ENCODE assay signal across 8 mouse cellular contexts in genomic region chr1:63175853-63176252, GRCm38 (mm10). TPM values are rescaled to one million over a fixed set of nuclear protein-coding genes. Genes with fewer than 3 reads are reported as not detected.
DNase-seq lines count a peak whose midpoint lies in the region; ATAC-seq and TF ChIP-seq lines count a peak whose summit lies in the region.

No protein-coding gene starts in this region.

- no peak for DNase-seq in left cerebral cortex, adult 2 months (ENCODE audit: extremely low spot score in 1 of 2, low spot score in 2 of 2)
- DNase-seq in left cerebral cortex, adult 11 months (ENCODE audit: low spot score), result no peak
- peak; percentile 34 for DNase-seq in c-Kit-negative CD71-positive TER-119-positive erythroid progenitor cells, embryonic 14.5 days (ENCODE audit: low read depth, low spot score)
- DNase-seq in heart, postnatal 0 days (ENCODE audit: low spot score), result no peak
- DNase-seq in liver, embryonic 14.5 days (ENCODE audit: low read depth in 3 of 3, low spot score in 3 of 3), result peak in 1 of 3 experiments; percentile 37
- DNase-seq in testis, postnatal 10 days (ENCODE audit: low spot score), result peak; percentile 46
- no peak for DNase-seq in frontal cortex, postnatal 14 days (ENCODE audit: low spot score in 2 of 2)

- H3K27me3 ChIP-seq in heart, postnatal 0 days (ENCODE audit: control insufficient read depth, insufficient read depth, low read length), result no peaks in the 10 kb centered on the region
- H3K27me3 ChIP-seq in liver, embryonic 14.5 days (ENCODE audit: control insufficient read depth, insufficient read depth, low read length), result no peaks in the 10 kb centered on the region

- H3K4me2 ChIP-seq in heart, postnatal 0 days (ENCODE audit: low read depth, low read length), result peak overlapping the region; percentile 91
- H3K4me2 ChIP-seq in liver, embryonic 14.5 days (ENCODE audit: low read depth), result peak overlapping the region; percentile 84

- intact Hi-C loops in left cerebral cortex, adult 2 months (cut with DNase I), result loop anchor here (2.0 kb wide), 2 partner anchors 61 to 271 kb away; partner anchors contain the start of gene Ino80d

- no peak for TF ChIP-seq EP300 in heart, postnatal 0 days (IDR thresholded peaks at IDR 0.05; ENCODE audit: low read depth)
- no peak for TF ChIP-seq EP300 in liver, embryonic 14.5 days (IDR thresholded peaks at IDR 0.05; ENCODE audit: low read depth)

- 3% methylated on average over 11 of the region's 11 CpGs for WGBS in heart, postnatal 0 days
- 3% methylated on average over 11 of the region's 11 CpGs for WGBS in liver, embryonic 14.5 days (ENCODE audit: insufficient replicate concordance)

- peak overlapping the region; percentile 84 for H3K9ac ChIP-seq in heart, postnatal 0 days (replicated peaks; ENCODE audit: low read depth, low read length)
- peak overlapping the region; percentile 98 for H3K9ac ChIP-seq in liver, embryonic 14.5 days (replicated peaks)

- peak overlapping the region; percentile 99 for H3K27ac ChIP-seq in left cerebral cortex, adult 2 months
- H3K27ac ChIP-seq in heart, postnatal 0 days (ENCODE audit: low read depth), result peak overlapping the region; percentile 94
- peak overlapping the region; percentile 80 for H3K27ac ChIP-seq in liver, embryonic 14.5 days

- peak overlapping the region; percentile 77 for H3K4me3 ChIP-seq in left cerebral cortex, adult 2 months
- peak overlapping the region; percentile 99 for H3K4me3 ChIP-seq in heart, postnatal 0 days (ENCODE audit: low read depth, low read length)
- H3K4me3 ChIP-seq in liver, embryonic 14.5 days (ENCODE audit: insufficient read depth in 1 of 2, low read depth in 2 of 2, low read length in 2 of 2), result peak overlapping the region; percentile 96 to 98

- TF ChIP-seq CTCF in left cerebral cortex, adult 2 months (IDR thresholded peaks at IDR 0.05), result no peak
- no peak for TF ChIP-seq CTCF in heart, postnatal 0 days (IDR thresholded peaks at IDR 0.05; ENCODE audit: low read depth)
- no peak for TF ChIP-seq CTCF in liver, embryonic 14.5 days (IDR thresholded peaks at IDR 0.05; ENCODE audit: low read depth)

- peaks cover 34% of the 10 kb centered on the region for H3K36me3 ChIP-seq in heart, postnatal 0 days (replicated peaks; ENCODE audit: control insufficient read depth, insufficient read depth, low read length)
- peaks cover 35% of the 10 kb centered on the region for H3K36me3 ChIP-seq in liver, embryonic 14.5 days (replicated peaks; ENCODE audit: control insufficient read depth, insufficient read depth, low read depth)

- no peak for ATAC-seq in heart, postnatal 0 days (ENCODE audit: insufficient read depth, low read depth)
- ATAC-seq in liver, embryonic 14.5 days (ENCODE audit: insufficient read depth), result no peak
- ATAC-seq in activated CD4-positive, CD25-positive, alpha-beta regulatory T cell, adult 4 months, result no peak

- peaks cover 20% of the 10 kb centered on the region for H3K4me1 ChIP-seq in heart, postnatal 0 days (ENCODE audit: control insufficient read depth, insufficient read depth)
- peaks cover 10 to 22% of the 10 kb centered on the region in 2 experiments for H3K4me1 ChIP-seq in liver, embryonic 14.5 days (replicated peaks; ENCODE audit: control insufficient read depth in 2 of 2, insufficient read depth in 2 of 2, low read length in 1 of 2)

- no peaks in the 10 kb centered on the region for H3K9me3 ChIP-seq in heart, postnatal 0 days (replicated peaks; ENCODE audit: control insufficient read depth, low read length)
- no peaks in the 10 kb centered on the region for H3K9me3 ChIP-seq in liver, embryonic 14.5 days (ENCODE audit: control insufficient read depth, low read length)

RNA-seq across cellular contexts. Expression of gene Eef1b2, which starts 0.8 kb away (rescaled TPM):
- 100 to 1,000 TPM; 327 to 339 TPM for total RNA-seq in left cerebral cortex, adult 2 months (2021)
- 291 and 359 TPM in 2 replicates for total RNA-seq in heart, postnatal 0 days (2014; rRNA removed; ENCODE audit: low replicate concordance)
- 227 and 235 TPM in 2 replicates for polyA plus RNA-seq in heart, postnatal 0 days (2015; fragmentation: Nextera tagmentation; extraction: Ambion mirVana)
- 383 and 523 TPM in 2 replicates for polyA plus RNA-seq in liver, embryonic 14.5 days (2012; rRNA removed)
- polyA plus RNA-seq in liver, embryonic 14.5 days (2014; fragmentation: Nextera tagmentation; extraction: Ambion mirVana), result 382 TPM in 2 replicates
- 1,000 to 10,000 TPM; 1,216 to 1,318 TPM for polyA plus RNA-seq in activated CD4-positive, CD25-positive, alpha-beta regulatory T cell, adult 4 months (2017; shearing (Covaris generic))

RNA-seq across cellular contexts. Expression of gene Ndufs1, which starts 0.8 kb away (rescaled TPM):
- total RNA-seq in left cerebral cortex, adult 2 months (2021), result 100 to 1,000 TPM; 146 to 157 TPM
- total RNA-seq in heart, postnatal 0 days (2014; rRNA removed; ENCODE audit: low replicate concordance), result 359 and 491 TPM in 2 replicates
- polyA plus RNA-seq in heart, postnatal 0 days (2015; fragmentation: Nextera tagmentation; extraction: Ambion mirVana), result 561 and 591 TPM in 2 replicates
- polyA plus RNA-seq in liver, embryonic 14.5 days (2012; rRNA removed), result 38.2 and 57.9 TPM in 2 replicates
- polyA plus RNA-seq in liver, embryonic 14.5 days (2014; fragmentation: Nextera tagmentation; extraction: Ambion mirVana), result 108 and 122 TPM in 2 replicates
- 100 to 1,000 TPM; 105 to 118 TPM for polyA plus RNA-seq in activated CD4-positive, CD25-positive, alpha-beta regulatory T cell, adult 4 months (2017; shearing (Covaris generic))

RNA-seq across cellular contexts. Expression of gene Gpr1, which starts 38.5 kb away (rescaled TPM):
- total RNA-seq in left cerebral cortex, adult 2 months (2021), result under 1 TPM; 0.58 to 0.81 TPM
- total RNA-seq in heart, postnatal 0 days (2014; rRNA removed; ENCODE audit: low replicate concordance), result not detected in 2 replicates
- polyA plus RNA-seq in heart, postnatal 0 days (2015; fragmentation: Nextera tagmentation; extraction: Ambion mirVana), result 0.10 TPM in 1 of 2 replicates, not detected in the other
- not detected in 2 replicates for polyA plus RNA-seq in liver, embryonic 14.5 days (2012; rRNA removed)
- not detected in 2 replicates for polyA plus RNA-seq in liver, embryonic 14.5 days (2014; fragmentation: Nextera tagmentation; extraction: Ambion mirVana)
- polyA plus RNA-seq in activated CD4-positive, CD25-positive, alpha-beta regulatory T cell, adult 4 months (2017; shearing (Covaris generic)), result under 1 TPM in 1 of 2 experiments, not detected in 1; 0.46 TPM

Comparison
In these comparisons a context has a peak if more than half of its experiments do, and no peak if none do; other contexts are left out.
1. DNase-seq: peak in c-Kit-negative CD71-positive TER-119-positive erythroid progenitor cells, embryonic 14.5 days (single experiment) and testis, postnatal 10 days (single experiment); none in left cerebral cortex, adult 2 months (0 of 2), left cerebral cortex, adult 11 months (single experiment), heart, postnatal 0 days (single experiment) and frontal cortex, postnatal 14 days (0 of 2).
2. Peak in every context shown above with its lines, with median percentiles within 50 percentile points of each other: H3K27ac ChIP-seq and H3K4me3 ChIP-seq.